Mouse (Mus musculus): Measurements from ENCODE around the gene Tbc1d24. TPM values are rescaled to one million over a fixed set of nuclear protein-coding genes. Genes with fewer than 3 reads are reported as not detected.

The Tbc1d24 gene
- polyA plus RNA-seq, 1 experiment from 2014 or later: 4.3 TPM

DNA sequence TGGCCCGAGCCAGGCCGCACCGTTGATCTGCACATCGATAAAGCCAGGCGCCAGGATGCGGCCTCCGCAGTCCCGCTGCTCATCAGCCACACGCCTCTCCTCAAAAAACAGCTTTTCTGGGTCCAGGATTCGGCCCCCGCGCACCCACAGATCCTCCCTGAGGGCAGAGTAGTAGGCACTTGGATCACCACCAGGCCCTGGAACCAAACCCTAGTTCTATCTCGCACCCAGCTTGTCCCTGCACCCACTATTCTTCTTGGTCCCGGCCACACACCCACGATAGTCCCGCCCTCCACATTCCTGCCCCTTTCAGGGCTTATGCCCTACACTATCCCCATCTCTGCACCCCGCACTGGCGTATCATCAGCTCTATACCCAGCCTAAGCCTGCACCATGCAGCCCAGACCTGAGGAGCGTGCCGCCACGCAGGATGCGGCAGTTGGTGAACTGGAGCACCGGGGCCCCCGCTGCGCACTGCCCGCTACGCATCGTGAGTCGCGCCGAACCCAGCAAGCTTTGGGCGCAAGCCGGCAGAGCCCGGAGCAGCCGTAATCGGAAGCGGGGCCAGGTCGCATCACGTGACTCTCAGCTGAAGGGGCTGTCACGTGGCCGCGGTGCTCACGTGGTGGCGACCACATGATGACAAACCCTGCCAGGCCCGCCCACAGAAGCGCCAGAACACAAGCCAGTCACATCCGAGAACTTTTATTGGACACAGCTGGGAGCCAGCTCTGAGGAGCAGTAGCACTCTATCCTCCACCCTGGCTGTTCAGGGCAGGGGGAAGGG is 42.0 kb downstream of the Tbc1d24 start, which contains the start of gene Amdhd2:
Amdhd2 (minus strand) TSS at position 591 of the 787 bp plus-strand sequence.
- no peaks in the 10 kb centered on the region for H3K27me3 ChIP-seq (ENCODE audit: control insufficient read depth, insufficient read depth, low read length)
- H3K4me2 ChIP-seq (ENCODE audit: low read length): peak within 1 kb of the TSS; percentile 97
- H3K27ac ChIP-seq (replicated peaks in 1 of 2; ENCODE audit: control insufficient read depth in 1 of 2, insufficient read depth in 1 of 2, low read depth in 2 of 2, low read length in 2 of 2): peak within 1 kb of the TSS; percentile 87 to 88
- ATAC-seq (ENCODE audit: insufficient number of reproducible peaks, insufficient read depth, low FRiP score, low read depth): peak; percentile 68
- H3K36me3 ChIP-seq (ENCODE audit: control insufficient read depth, insufficient read depth, low read length): peaks cover 35% of the 10 kb centered on the region
- under 1% methylated on average over 47 of the region's 47 CpGs for WGBS
- peak within 1 kb of the TSS; percentile 91 for H3K9ac ChIP-seq (ENCODE audit: low read length)
- H3K4me1 ChIP-seq (ENCODE audit: control insufficient read depth in 2 of 2, insufficient read depth in 2 of 2, low read length in 2 of 2): peaks cover 13 to 19% of the 10 kb centered on the region in 2 experiments
- H3K4me3 ChIP-seq (ENCODE audit: control insufficient read depth in 1 of 2, insufficient read depth in 1 of 2, low read depth in 1 of 2, low read length in 2 of 2): peak within 1 kb of the TSS; percentile 76 to 93
- no peaks in the 10 kb centered on the region for H3K9me3 ChIP-seq (ENCODE audit: control insufficient read depth, low read length)

DNA sequence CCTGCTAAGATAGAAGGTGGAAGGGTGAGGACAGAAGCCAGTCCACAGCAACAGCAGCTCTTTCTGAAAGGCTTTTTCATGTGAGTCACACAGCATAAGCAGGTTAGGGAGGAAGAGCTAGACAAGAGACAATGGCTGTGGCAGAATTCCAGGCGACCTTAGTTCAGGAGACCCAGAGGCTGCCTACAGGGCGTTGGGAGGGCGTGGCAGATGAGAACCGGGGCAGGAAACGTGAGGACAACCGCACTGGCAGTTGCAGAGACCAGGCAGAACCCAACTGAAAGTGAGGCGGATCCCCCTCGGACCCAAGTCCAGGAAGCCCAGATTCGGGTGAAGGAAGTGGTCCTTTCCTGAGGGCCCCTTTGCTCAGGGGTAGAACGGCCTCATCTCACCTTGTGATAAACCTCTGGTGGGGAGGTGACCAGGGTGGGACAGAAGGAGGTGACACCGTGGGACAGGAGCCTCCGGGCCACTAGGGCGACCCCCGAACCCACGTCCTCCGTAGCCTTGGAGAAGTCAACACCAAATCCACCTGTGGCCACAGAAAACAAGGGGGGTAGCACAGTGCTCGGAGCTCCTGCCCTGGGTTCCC is 42.7 kb downstream of the Tbc1d24 start:
- peak overlapping the region; percentile 97 for H3K4me2 ChIP-seq (ENCODE audit: low read length)
- WGBS: 16% methylated on average over 17 of the region's 17 CpGs
- peak overlapping the region; percentile 76 to 93 for H3K4me3 ChIP-seq (ENCODE audit: control insufficient read depth in 1 of 2, insufficient read depth in 1 of 2, low read depth in 1 of 2, low read length in 2 of 2)
- H3K4me1 ChIP-seq (ENCODE audit: control insufficient read depth in 2 of 2, insufficient read depth in 2 of 2, low read length in 2 of 2): peaks cover 6 to 12% of the 10 kb centered on the region in 2 experiments
- H3K9ac ChIP-seq (ENCODE audit: low read length): peak overlapping the region; percentile 91
- peaks cover 36% of the 10 kb centered on the region for H3K36me3 ChIP-seq (ENCODE audit: control insufficient read depth, insufficient read depth, low read length)
- peak overlapping the region in 1 of 2 experiments; percentile 87; a peak in 3 of 4 replicates for H3K27ac ChIP-seq (replicated peaks in 1 of 2; ENCODE audit: control insufficient read depth in 1 of 2, insufficient read depth in 1 of 2, low read depth in 2 of 2, low read length in 2 of 2)
- ATAC-seq (ENCODE audit: insufficient number of reproducible peaks, insufficient read depth, low FRiP score, low read depth): peak; percentile 9; the same call in 1 of the 2 replicates
- H3K9me3 ChIP-seq (ENCODE audit: control insufficient read depth, low read length): no peaks in the 10 kb centered on the region
- no peaks in the 10 kb centered on the region for H3K27me3 ChIP-seq (ENCODE audit: control insufficient read depth, insufficient read depth, low read length)

DNA sequence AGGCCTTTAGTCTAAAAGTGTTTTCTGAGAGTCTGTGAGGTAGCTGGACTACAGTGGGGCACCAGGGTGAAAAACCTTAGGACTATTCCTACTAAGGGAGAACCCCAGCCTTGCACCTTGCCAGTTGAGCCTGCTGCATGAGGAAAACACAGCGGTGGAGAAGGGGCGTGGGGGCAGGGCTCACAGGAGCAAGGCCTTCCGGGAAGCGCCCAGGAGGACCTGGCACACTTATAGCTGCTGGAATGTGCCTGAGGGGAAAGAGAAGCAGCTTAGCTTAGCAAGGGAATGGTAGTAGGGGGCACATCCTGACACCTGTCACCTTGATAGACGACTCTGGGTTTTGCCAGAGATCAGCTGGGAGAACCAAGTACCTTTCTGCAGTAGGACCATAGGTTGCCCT is 43.9 kb downstream of the Tbc1d24 start:
- WGBS: 77% methylated on average over 5 of the region's 5 CpGs
- no peak for ATAC-seq (ENCODE audit: insufficient number of reproducible peaks, insufficient read depth, low FRiP score, low read depth)
- no peak overlapping the region; a peak in 1 of 4 replicates for H3K27ac ChIP-seq (replicated peaks in 1 of 2; ENCODE audit: control insufficient read depth in 1 of 2, insufficient read depth in 1 of 2, low read depth in 2 of 2, low read length in 2 of 2)

DNA sequence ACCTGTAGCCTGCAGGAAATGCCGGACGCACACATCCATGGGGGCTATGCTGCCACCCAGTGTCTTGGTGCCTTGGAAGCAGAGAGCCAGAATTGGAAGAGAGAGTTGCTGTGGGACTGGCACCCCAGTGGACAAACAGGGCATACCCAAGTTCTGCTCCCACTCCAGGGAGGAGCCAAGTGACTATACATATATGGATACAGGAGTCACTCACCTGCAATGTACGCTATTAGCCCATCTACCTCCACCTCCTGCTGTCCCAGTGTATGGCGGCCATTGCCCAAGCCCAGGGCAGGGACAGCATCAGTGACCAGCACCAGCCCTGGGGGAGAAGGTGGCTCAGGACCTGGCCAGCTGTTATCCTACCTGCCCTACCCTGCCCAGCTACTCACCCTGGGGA is 47.8 kb downstream of the Tbc1d24 start:
- H3K4me2 ChIP-seq (ENCODE audit: low read length): no peak overlapping the region
- H3K4me3 ChIP-seq (ENCODE audit: control insufficient read depth in 1 of 2, insufficient read depth in 1 of 2, low read depth in 1 of 2, low read length in 2 of 2): no peak overlapping the region
- H3K9me3 ChIP-seq (ENCODE audit: control insufficient read depth, low read length): no peaks in the 10 kb centered on the region
- ATAC-seq (ENCODE audit: insufficient number of reproducible peaks, insufficient read depth, low FRiP score, low read depth): no peak
- H3K4me1 ChIP-seq (ENCODE audit: control insufficient read depth in 2 of 2, insufficient read depth in 2 of 2, low read length in 2 of 2): peaks cover 1 to 3% of the 10 kb centered on the region in 2 experiments; a peak in 3 of 4 replicates
- no peak overlapping the region for H3K9ac ChIP-seq (ENCODE audit: low read length)
- H3K27ac ChIP-seq (replicated peaks in 1 of 2; ENCODE audit: control insufficient read depth in 1 of 2, insufficient read depth in 1 of 2, low read depth in 2 of 2, low read length in 2 of 2): no peak overlapping the region
- 88% methylated on average over 4 of the region's 4 CpGs for WGBS
- no peaks in the 10 kb centered on the region for H3K27me3 ChIP-seq (ENCODE audit: control insufficient read depth, insufficient read depth, low read length)
- peaks cover 25% of the 10 kb centered on the region for H3K36me3 ChIP-seq (ENCODE audit: control insufficient read depth, insufficient read depth, low read length)

More for the DNA sequence above, 43.9 kb downstream of the Tbc1d24 start:
- no peak overlapping the region for H3K4me3 ChIP-seq (ENCODE audit: control insufficient read depth in 1 of 2, insufficient read depth in 1 of 2, low read depth in 1 of 2, low read length in 2 of 2)
- H3K36me3 ChIP-seq (ENCODE audit: control insufficient read depth, insufficient read depth, low read length): peaks cover 31% of the 10 kb centered on the region
- H3K27me3 ChIP-seq (ENCODE audit: control insufficient read depth, insufficient read depth, low read length): no peaks in the 10 kb centered on the region
- no peaks in the 10 kb centered on the region for H3K9me3 ChIP-seq (ENCODE audit: control insufficient read depth, low read length)
- no peak overlapping the region for H3K4me2 ChIP-seq (ENCODE audit: low read length)
- H3K9ac ChIP-seq (ENCODE audit: low read length): 0 out of 2 replicates have a peak overlapping the region, but pooled peaks have one; percentile 28
- H3K4me1 ChIP-seq (ENCODE audit: control insufficient read depth in 2 of 2, insufficient read depth in 2 of 2, low read length in 2 of 2): peaks cover 6 to 7% of the 10 kb centered on the region in 2 experiments

DNA sequence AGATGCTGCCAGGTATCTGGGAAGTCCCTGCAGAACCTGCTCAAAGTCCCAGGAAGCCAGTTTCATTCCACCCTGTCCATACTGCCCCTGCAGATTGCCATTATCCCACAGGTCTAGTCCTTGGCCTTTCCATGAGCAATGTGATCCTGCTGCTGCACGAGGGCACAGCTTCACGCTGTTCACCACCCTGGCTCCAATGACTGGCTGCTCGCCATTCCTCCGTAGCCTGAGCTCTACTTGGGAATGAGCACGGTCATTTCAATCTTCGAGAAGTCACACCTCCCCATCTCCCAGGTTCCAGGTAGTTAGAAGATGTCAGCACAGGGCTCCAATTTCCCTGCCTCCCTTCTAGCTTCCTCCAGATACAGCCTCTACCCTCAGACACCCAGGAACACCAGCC is 48.2 kb downstream of the Tbc1d24 start:
- H3K36me3 ChIP-seq (ENCODE audit: control insufficient read depth, insufficient read depth, low read length): peaks cover 25% of the 10 kb centered on the region
- ATAC-seq (ENCODE audit: insufficient number of reproducible peaks, insufficient read depth, low FRiP score, low read depth): no peak
- no peak overlapping the region for H3K4me3 ChIP-seq (ENCODE audit: control insufficient read depth in 1 of 2, insufficient read depth in 1 of 2, low read depth in 1 of 2, low read length in 2 of 2)
- no peak overlapping the region for H3K9ac ChIP-seq (ENCODE audit: low read length)
- H3K27ac ChIP-seq (replicated peaks in 1 of 2; ENCODE audit: control insufficient read depth in 1 of 2, insufficient read depth in 1 of 2, low read depth in 2 of 2, low read length in 2 of 2): no peak overlapping the region
- H3K4me2 ChIP-seq (ENCODE audit: low read length): no peak overlapping the region
- WGBS: 92% methylated on average over 6 of the region's 6 CpGs
- H3K9me3 ChIP-seq (ENCODE audit: control insufficient read depth, low read length): no peaks in the 10 kb centered on the region
- H3K4me1 ChIP-seq (ENCODE audit: control insufficient read depth in 2 of 2, insufficient read depth in 2 of 2, low read length in 2 of 2): peaks cover 2 to 4% of the 10 kb centered on the region in 2 experiments; a peak in 2 of 4 replicates
- no peaks in the 10 kb centered on the region for H3K27me3 ChIP-seq (ENCODE audit: control insufficient read depth, insufficient read depth, low read length)

DNA sequence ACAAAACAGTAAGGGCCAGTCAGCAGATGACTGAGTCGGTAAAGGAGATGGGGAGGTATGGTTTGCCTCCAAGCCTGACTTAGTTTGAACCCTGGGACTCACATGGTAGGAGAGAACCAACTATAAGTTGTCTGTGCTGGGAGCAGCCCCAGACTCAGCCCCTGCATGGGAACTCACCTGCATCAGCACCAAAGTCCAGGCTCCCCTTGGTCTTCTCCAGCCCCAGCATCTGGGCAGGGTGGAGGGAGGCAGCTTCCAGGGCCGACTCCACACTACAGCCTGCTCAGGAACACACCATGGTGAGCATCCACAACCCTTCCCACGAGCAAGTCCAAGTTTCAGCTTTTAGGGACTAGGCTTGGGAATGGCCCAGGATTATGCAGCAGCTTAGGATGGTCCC is 49.0 kb downstream of the Tbc1d24 start:
- no peak for ATAC-seq (ENCODE audit: insufficient number of reproducible peaks, insufficient read depth, low FRiP score, low read depth)
- peaks cover 7 to 10% of the 10 kb centered on the region in 2 experiments; a peak in 3 of 4 replicates for H3K4me1 ChIP-seq (ENCODE audit: control insufficient read depth in 2 of 2, insufficient read depth in 2 of 2, low read length in 2 of 2)
- H3K36me3 ChIP-seq (ENCODE audit: control insufficient read depth, insufficient read depth, low read length): peaks cover 25% of the 10 kb centered on the region
- no peak overlapping the region for H3K4me2 ChIP-seq (ENCODE audit: low read length)
- no peak overlapping the region for H3K27ac ChIP-seq (replicated peaks in 1 of 2; ENCODE audit: control insufficient read depth in 1 of 2, insufficient read depth in 1 of 2, low read depth in 2 of 2, low read length in 2 of 2)
- H3K4me3 ChIP-seq (ENCODE audit: control insufficient read depth in 1 of 2, insufficient read depth in 1 of 2, low read depth in 1 of 2, low read length in 2 of 2): no peak overlapping the region
- no peaks in the 10 kb centered on the region for H3K27me3 ChIP-seq (ENCODE audit: control insufficient read depth, insufficient read depth, low read length)
- WGBS: 88% methylated on average over 3 of the region's 3 CpGs
- no peaks in the 10 kb centered on the region for H3K9me3 ChIP-seq (ENCODE audit: control insufficient read depth, low read length)
- no peak overlapping the region for H3K9ac ChIP-seq (ENCODE audit: low read length)

DNA sequence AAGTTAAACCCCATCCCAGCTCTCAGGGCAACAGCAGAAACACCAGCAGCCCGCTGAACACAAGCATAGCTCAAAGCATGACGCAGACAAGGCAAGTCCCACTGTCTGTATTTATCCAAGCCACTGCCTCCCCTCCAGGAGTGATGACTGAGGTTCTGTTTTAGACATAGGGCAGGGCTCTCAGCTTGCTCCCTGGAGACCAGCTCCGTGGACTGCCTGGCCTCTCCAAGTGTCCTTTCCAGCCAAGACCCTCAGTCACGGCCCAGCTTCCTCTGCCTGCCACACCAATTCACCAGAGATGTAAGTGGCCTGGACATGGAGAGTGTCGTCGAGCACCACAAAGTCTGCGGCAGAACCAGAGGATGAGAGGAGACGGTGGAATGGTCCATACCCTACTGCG is 49.6 kb downstream of the Tbc1d24 start:
- ATAC-seq (ENCODE audit: insufficient number of reproducible peaks, insufficient read depth, low FRiP score, low read depth): no peak
- 87% methylated on average over 9 of the region's 9 CpGs for WGBS
- Histone ChIP-seq H3K27me3 (ENCODE audit: control insufficient read depth, insufficient read depth, low read length) (no peaks in the 10 kb centered on the region), H3K36me3 (ENCODE audit: control insufficient read depth, insufficient read depth, low read length) (peaks cover 25% of the 10 kb centered on the region), H3K9me3 (ENCODE audit: control insufficient read depth, low read length) (no peaks in the 10 kb centered on the region), H3K4me2 (ENCODE audit: low read length) (no peak overlapping the region), H3K27ac (replicated peaks in 1 of 2; ENCODE audit: control insufficient read depth in 1 of 2, insufficient read depth in 1 of 2, low read depth in 2 of 2, low read length in 2 of 2) (no peak overlapping the region), H3K4me3 (ENCODE audit: control insufficient read depth in 1 of 2, insufficient read depth in 1 of 2, low read depth in 1 of 2, low read length in 2 of 2) (no peak overlapping the region), H3K4me1 (ENCODE audit: control insufficient read depth in 2 of 2, insufficient read depth in 2 of 2, low read length in 2 of 2) (peaks cover 7 to 10% of the 10 kb centered on the region in 2 experiments; a peak in 3 of 4 replicates), H3K9ac (ENCODE audit: low read length) (no peak overlapping the region)

All from heart, embryonic 14.5 days (tissue).